Mouse (Mus musculus) neural tube, embryonic 10.5 days (tissue): ENCODE data around the gene Tiam2.

Experiments
- DNase-seq: peaks from one replicate; pipeline ENCODE4 v3.0.0-alpha.2; 2017; ENCODE audit warnings: low spot score; ENCODE audit errors: extremely low spot score

The Tiam2 gene

GRCm38 (mm10) chr17:3326148-3326902, at the start of gene Tiam2:
TSS of gene Tiam2 (plus strand) at chr17:3326573.
- peak; percentile 84 for DNase-seq

GRCm38 (mm10) chr17:3280321-3280720, 46.1 kb upstream of the Tiam2 start:
- DNase-seq: no peak

- DNase-seq: no peak
Observed at GRCm38 (mm10) chr17:3281939-3282338, 44.4 kb upstream of the Tiam2 start.

- no peak for DNase-seq
Observed at GRCm38 (mm10) chr17:3285030-3285671, 41.2 kb upstream of the Tiam2 start.

GRCm38 (mm10) chr17:3286123-3286825, 40.1 kb upstream of the Tiam2 start:
- no peak for DNase-seq

- DNase-seq: peak; percentile 58
Observed at GRCm38 (mm10) chr17:3288341-3288740, 38.0 kb upstream of the Tiam2 start.

- no peak for DNase-seq
Observed at GRCm38 (mm10) chr17:3295097-3295496, 31.3 kb upstream of the Tiam2 start.

- no peak for DNase-seq
Observed at GRCm38 (mm10) chr17:3299487-3299886, 26.9 kb upstream of the Tiam2 start.

GRCm38 (mm10) chr17:3305926-3306325, 20.4 kb upstream of the Tiam2 start:
- no peak for DNase-seq

GRCm38 (mm10) chr17:3313711-3314624, 12.4 kb upstream of the Tiam2 start:
- peak; percentile 90 for DNase-seq

- no peak for DNase-seq
Observed at GRCm38 (mm10) chr17:3314625-3315020, 11.8 kb upstream of the Tiam2 start.

GRCm38 (mm10) chr17:3315581-3315980, 10.8 kb upstream of the Tiam2 start:
- DNase-seq: no peak

- no peak for DNase-seq
Observed at GRCm38 (mm10) chr17:3326903-3327279, 518 bp downstream of the Tiam2 start.

GRCm38 (mm10) chr17:3327335-3327734, 962 bp downstream of the Tiam2 start:
- peak; percentile 29 for DNase-seq

GRCm38 (mm10) chr17:3328820-3329219, 2.4 kb downstream of the Tiam2 start:
- no peak for DNase-seq

- DNase-seq: no peak
Observed at GRCm38 (mm10) chr17:3329429-3329828, 3.1 kb downstream of the Tiam2 start.

GRCm38 (mm10) chr17:3331721-3332461, 5.5 kb downstream of the Tiam2 start:
- no peak for DNase-seq

- DNase-seq: no peak
Observed at GRCm38 (mm10) chr17:3336161-3336739, 9.9 kb downstream of the Tiam2 start.

GRCm38 (mm10) chr17:3336887-3337524, 10.6 kb downstream of the Tiam2 start:
- DNase-seq: no peak

- no peak for DNase-seq
Observed at GRCm38 (mm10) chr17:3337525-3337888, 11.1 kb downstream of the Tiam2 start.
